Mouse (Mus musculus) urinary bladder, postnatal 36 days (tissue): ENCODE data around the gene Itga7.

Experiments
- DNase-seq, 2 experiments: peaks; one replicate each; pipeline ENCODE4 v3.0.0; 2022; ENCODE audit warnings: low spot score in 2 of 2, mixed read lengths in 1 of 2

The Itga7 gene

DNA sequence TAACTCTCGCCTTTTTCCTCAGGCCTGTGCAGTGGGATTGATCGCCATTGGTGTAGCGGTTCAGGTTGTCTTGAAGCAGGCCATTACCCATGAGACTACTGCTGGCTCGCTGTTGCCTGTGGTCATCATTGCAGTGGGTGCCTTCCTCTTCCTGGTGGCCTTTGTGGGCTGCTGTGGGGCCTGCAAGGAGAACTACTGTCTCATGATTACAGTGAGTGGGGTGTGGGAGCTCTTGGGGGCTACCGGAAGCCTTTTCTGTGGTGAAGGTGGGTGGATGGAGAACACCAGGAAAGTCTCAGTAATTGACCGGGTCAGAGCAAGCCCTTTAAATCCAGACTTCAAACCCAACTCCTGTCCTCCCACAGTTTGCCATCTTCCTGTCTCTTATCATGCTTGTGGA is 22.2 kb upstream of the Itga7 start:
- no peak for DNase-seq

DNA sequence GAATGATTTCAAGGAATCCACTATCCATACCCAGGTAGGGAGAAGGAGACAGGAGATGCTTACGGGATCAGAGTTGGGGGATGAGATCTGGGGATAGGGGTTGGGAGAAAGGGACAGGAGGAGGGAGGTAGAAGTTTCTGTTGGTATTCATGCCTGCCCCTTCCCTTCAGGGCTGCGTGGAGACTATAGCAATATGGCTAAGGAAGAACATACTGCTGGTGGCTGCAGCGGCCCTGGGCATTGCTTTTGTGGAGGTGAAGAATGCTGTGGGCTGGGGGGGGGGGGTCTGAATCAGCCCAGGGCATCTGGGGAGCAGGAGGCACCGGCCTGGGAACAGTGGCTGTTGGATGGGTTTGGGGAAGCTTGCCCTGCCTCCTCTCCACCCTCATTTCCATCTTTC is 21.4 kb upstream of the Itga7 start:
- DNase-seq: no peak

GRCm38 (mm10) chr10:128912791-128913190 is 20.8 kb upstream of the Itga7 start:
- no peak for DNase-seq

DNA sequence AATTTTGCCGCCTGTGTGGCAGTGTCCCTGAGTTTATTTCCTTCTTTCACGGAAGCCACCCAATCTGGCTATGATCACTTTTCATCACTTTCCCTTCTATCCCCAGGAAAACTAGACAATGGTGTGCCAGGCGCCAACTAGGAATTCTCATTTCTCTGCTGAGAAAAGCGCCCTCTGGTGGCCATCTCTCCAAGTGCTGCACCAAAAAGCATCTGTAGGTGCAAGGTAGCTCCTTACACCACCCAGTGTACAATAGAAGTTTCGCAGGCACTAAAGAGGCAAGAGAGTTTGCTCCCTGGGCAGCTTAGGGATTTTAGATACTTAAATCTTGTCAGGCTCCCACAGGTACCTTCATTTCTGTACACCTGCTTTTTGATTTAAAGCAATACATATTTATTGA is 20.4 kb upstream of the Itga7 start:
- peak; percentile 78 to 85 for DNase-seq

DNA sequence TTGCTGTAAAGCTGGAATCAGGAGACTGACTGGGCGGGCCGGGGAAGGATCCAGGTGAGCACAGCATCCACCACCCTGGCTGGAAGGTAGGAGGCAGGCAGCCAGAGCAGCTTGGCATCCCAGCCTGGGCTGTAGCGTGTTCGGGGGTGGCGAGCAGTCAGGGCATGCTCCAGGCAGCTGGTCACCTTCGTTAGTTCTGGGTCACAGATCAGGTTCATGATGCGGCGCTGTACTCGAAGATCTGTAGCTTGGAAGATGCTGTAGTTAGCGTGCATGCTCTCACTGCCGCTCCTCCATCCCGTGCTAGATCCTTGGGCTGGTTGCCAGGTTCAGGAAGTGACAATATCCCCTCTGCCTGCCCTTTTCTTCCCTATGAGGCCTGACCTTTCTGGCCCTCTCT is 19.9 kb upstream of the Itga7 start:
- DNase-seq: no peak

- no peak for DNase-seq
Observed at GRCm38 (mm10) chr10:128915550-128915949, 18.1 kb upstream of the Itga7 start.

- no peak for DNase-seq
Observed at GRCm38 (mm10) chr10:128916665-128917064, 17.0 kb upstream of the Itga7 start.

- DNase-seq: no peak
Observed at GRCm38 (mm10) chr10:128917400-128917799, 16.2 kb upstream of the Itga7 start.

DNA sequence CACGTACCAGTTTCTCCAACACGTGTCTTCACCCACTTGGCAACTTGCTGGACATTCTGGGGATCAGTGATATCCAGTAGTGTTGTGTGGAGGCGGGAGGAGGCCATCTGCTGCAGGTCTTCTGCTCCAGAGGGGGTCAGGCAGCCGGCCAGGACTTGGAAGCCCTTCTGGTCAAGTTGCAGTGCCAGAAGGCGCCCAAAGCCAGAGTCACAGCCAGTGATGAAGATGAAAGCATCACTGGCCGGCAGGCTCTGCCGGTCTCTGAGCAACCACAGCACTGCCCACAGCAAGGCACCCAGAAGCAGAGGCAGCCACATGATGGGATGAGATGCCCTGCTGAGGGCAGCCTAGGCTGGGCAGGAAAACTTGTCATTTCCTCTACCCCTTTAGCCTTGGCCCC is 15.4 kb upstream of the Itga7 start:
- DNase-seq: no peak

GRCm38 (mm10) chr10:128919203-128919631 is 14.4 kb upstream of the Itga7 start:
- no peak for DNase-seq

DNA sequence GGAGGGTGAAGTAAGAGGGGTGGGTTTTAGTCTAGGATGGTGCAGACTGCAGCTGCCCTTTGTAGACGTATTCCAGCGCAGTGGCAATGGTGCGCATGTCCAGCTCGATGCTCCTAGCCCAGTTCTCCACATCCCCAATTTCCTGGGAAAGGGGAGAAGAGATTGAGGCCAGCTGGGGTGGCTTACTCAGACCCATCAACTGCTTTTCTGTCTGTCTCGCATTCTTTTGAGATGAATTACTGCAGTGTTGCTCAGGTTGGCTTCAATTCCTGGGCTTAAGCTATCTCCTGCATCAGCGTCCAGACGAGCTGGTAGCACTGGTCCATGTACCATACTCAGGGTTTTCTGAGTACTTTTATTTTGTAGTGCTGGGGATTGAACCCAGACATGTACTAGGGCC is 13.7 kb upstream of the Itga7 start:
- no peak for DNase-seq

DNA sequence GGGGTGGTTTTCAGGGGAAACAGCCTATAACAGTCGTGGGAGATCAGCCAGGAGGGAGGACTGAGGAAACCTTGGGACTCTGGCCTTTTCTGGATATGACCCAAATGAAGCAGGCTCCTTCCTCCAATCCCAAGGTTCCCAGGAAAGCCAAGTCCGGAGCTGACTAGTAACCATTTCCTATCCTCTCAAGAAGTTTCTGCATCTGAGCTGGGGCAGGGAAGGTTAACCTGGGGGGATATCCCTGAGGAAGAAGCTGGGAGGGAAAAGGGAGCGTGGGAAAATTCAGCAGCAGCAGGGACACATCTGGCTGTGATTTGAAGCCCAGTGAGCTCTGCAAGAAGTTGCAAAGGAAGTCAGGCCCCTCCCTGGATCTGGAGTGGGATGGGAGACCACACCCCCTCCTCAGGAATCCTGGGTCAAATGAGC is 12.9 kb upstream of the Itga7 start:
- DNase-seq: no peak

DNA sequence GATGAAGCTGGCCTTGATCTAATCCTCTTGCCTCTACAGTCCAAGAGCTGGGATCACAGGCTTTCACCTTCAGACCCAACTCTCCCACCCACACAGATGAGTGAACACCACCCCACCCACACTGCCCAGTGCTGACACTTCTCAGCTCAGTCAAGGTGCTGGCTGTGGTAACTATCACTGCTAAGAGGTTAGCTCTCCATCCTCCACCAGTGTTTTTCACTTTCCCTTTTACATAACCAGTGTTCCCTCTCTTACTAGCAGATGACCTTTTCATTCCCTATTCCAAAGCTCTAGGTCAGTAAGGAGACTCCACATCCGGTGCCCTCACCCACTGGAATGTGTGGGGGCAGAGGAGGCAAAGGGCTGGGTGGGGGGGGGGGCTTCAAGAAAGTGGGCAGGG is 12.4 kb upstream of the Itga7 start:
- DNase-seq: no peak

GRCm38 (mm10) chr10:128921883-128922821 is 11.5 kb upstream of the Itga7 start:
- DNase-seq: no peak

- DNase-seq: no peak
Observed at GRCm38 (mm10) chr10:128922822-128923012, 10.9 kb upstream of the Itga7 start, which contains the start of gene Rdh5. Gene Rdh5 (minus strand): TSS chr10:128922888.

GRCm38 (mm10) chr10:128923013-128923691 is 10.5 kb upstream of the Itga7 start:
- DNase-seq: peak; percentile 93 to 97

GRCm38 (mm10) chr10:128923935-128924334 is 9.7 kb upstream of the Itga7 start, which contains the start of gene Bloc1s1:
Gene Bloc1s1 (minus strand): TSS chr10:128924035.
- no peak for DNase-seq

DNA sequence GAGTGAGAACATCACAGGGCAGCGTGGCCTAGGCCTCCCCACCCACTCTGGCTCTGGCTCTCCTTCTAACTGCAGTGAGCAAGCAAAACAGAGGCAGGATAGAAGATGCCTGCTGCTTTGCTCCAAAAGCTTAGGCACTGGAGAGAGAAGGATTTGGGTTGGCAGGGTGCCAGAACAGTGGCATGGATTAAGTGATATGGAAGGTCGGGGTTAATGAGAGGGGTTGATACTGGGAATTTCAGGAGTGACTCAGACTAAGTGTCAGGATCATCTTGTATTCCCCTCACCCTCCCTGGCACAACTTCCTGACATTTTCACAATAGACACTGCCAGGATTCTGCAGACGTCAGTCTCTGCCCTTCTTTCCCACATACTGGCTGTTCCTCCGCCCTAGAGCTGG is 5.3 kb upstream of the Itga7 start:
- no peak for DNase-seq

- DNase-seq: no peak
Observed at GRCm38 (mm10) chr10:128929638-128930378, 3.8 kb upstream of the Itga7 start.

- no peak for DNase-seq
Observed at GRCm38 (mm10) chr10:128931441-128931840, 2.2 kb upstream of the Itga7 start.

DNA sequence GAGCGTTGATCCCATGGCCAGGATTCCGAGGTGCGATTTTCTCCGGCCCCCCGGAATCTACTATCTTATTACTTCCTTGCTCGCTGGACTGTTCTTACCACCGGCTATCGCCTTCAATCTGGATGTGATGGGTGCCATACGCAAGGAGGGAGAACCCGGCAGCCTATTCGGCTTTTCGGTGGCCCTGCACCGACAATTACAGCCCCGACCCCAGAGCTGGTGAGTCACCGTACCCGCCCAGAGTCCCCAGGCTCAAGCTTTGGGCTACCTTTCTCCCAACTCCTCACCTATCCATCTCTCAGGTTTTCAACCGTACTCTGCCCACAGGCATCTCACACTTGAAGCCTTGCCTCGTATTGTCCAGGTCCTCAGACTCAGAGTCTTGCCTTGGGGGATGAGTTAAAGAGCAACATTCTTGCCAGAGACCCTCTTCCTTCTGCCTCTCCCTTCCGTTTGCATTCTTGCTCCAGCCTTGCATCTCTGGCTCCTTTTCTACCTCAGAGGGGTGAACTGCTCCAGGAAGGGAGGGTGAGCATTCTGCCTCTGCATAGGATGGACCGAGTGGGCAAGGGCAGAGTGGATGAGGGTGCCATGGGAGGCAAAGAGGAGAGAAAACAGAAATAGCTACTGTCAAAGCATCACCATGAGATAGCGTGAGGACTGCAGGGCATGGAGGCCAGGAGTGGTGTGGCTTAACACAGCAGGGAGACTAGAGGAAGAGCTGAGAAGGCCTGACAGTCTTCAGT is 531 bp downstream of the Itga7 start:
- no peak for DNase-seq
